Mouse (Mus musculus) liver, embryonic 11.5 days (tissue): Measurements from ENCODE around the gene Vps11. TPM values are rescaled to one million over a fixed set of nuclear protein-coding genes. Genes with fewer than 3 reads are reported as not detected.
"Not testable (repeated sequence)": the region's sequence is repeated elsewhere in the genome, so short reads cannot be mapped to it uniquely, and the experiment has no call there.

Experiments used
- ATAC-seq: fragments of 200-750 bp; cut with Nextera tagmentation; replicated peaks from 2 replicates; pipeline ENCODE4 v1.8.0; 2017; ENCODE audit warnings: moderate number of reproducible peaks, mild to moderate bottlenecking, moderate TSS enrichment, moderate library complexity; ENCODE audit not compliant: low FRiP score
- DNase-seq: peaks from one replicate; pipeline ENCODE4 v3.0.0-alpha.2; 2017; ENCODE audit warnings: low spot score
- H3K27ac ChIP-seq: fragments of 300-500 bp; sonication (generic); 2 replicates; pipeline ENCODE4 v1.5.1; 2014; ENCODE audit warnings: mild to moderate bottlenecking, low read depth, low read length, control low read depth
- H3K27me3 ChIP-seq: fragments of 300-500 bp; sonication (generic); replicated peaks from 2 replicates; pipeline ENCODE4 v1.6.1; 2014; ENCODE audit warnings: low read length, mixed read lengths; ENCODE audit not compliant: control insufficient read depth, insufficient read depth
- H3K36me3 ChIP-seq: fragments of 300-500 bp; sonication (generic); 2 replicates; pipeline ENCODE4 v1.6.1; 2014; ENCODE audit warnings: mild to moderate bottlenecking, low read length, moderate library complexity, mixed read lengths; ENCODE audit not compliant: control insufficient read depth, insufficient read depth
- H3K4me1 ChIP-seq: fragments of 300-500 bp; sonication (generic); replicated peaks from 2 replicates; pipeline ENCODE4 v1.6.1; 2014; ENCODE audit warnings: low read length, mixed read lengths; ENCODE audit not compliant: control insufficient read depth, insufficient read depth
- H3K4me2 ChIP-seq: fragments of 300-500 bp; sonication (generic); 2 replicates; pipeline ENCODE4 v1.6.1; 2014; ENCODE audit warnings: mild to moderate bottlenecking, control low read depth, moderate library complexity
- H3K4me3 ChIP-seq: fragments of 300-500 bp; sonication (generic); 2 replicates; pipeline ENCODE4 v1.5.1; 2014; ENCODE audit warnings: low read depth, low read length, control low read depth
- H3K9ac ChIP-seq: fragments of 300-500 bp; sonication (generic); 2 replicates; pipeline ENCODE4 v1.6.1; 2014; ENCODE audit warnings: low read depth, low read length, control low read depth
- H3K9me3 ChIP-seq: fragments of 300-500 bp; sonication (generic); 2 replicates; pipeline ENCODE4 v1.6.1; 2016; ENCODE audit warnings: low read length, inconsistent platforms, mixed read lengths; ENCODE audit not compliant: control insufficient read depth
- WGBS: fragments of 180-500 bp; shearing (Covaris S2); extraction: QIAGEN DNeasy Blood & Tissue Kit; methylation state at CpG from one replicate; pipeline ENCODE4 v1.1.7; 2014; 5-methylcytosine and 5-hydroxymethylcytosine counted together
- polyA plus RNA-seq: library from polyadenylated mRNA; unstranded; fragments of >200 nt; fragmentation: Nextera tagmentation; extraction: Ambion mirVana; gene quantifications from 2 replicates; pipeline ENCODE4 v1.2.1, GENCODE M21; 2014

Gene Vps11
- polyA plus RNA-seq, 1 experiment from 2014 or later = 25.2 TPM

DNA sequence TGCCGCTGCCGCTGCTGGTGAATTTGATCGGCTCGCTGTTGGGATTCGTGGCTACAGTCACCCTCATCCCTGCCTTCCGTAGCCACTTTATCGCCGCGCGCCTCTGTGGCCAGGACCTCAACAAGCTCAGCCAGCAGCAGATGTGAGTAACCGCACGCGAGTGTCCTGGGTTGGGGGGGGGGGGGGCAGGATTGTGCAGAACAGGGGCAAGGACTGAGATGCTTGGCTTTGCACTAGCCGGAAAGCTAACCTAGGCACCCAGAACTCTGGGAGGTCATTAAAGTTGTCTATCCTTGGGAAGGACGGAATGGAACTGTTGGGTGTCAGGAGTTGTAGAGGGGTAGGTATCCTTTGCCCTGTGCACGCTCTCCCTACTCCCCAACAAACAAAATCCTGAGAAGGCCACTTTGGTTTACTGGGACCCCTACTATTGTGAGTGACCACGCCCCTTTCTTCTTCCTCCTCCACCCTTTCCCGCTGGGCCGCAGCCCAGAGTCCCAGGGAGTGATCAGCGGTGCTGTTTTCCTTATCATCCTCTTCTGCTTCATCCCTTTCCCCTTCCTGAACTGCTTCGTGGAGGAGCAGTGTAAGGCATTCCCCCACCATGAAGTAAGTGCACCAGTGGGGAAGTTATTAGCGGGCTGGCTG, 34.3 kb downstream of the Vps11 start:
- Histone ChIP-seq H3K36me3 (peaks cover 25% of the 10 kb centered on the region), H3K4me3 (peak overlapping the region; percentile 86), H3K27ac (peak overlapping the region; percentile 96), H3K27me3 (no peaks in the 10 kb centered on the region), H3K9ac (peak overlapping the region; percentile 93), H3K4me2 (peak overlapping the region; percentile 68), H3K4me1 (peaks cover 9% of the 10 kb centered on the region), H3K9me3 (no peaks in the 10 kb centered on the region)
- peak; percentile 52 for DNase-seq
- WGBS = under 1% methylated on average over 22 of the region's 22 CpGs
- ATAC-seq = peak; percentile 53

DNA sequence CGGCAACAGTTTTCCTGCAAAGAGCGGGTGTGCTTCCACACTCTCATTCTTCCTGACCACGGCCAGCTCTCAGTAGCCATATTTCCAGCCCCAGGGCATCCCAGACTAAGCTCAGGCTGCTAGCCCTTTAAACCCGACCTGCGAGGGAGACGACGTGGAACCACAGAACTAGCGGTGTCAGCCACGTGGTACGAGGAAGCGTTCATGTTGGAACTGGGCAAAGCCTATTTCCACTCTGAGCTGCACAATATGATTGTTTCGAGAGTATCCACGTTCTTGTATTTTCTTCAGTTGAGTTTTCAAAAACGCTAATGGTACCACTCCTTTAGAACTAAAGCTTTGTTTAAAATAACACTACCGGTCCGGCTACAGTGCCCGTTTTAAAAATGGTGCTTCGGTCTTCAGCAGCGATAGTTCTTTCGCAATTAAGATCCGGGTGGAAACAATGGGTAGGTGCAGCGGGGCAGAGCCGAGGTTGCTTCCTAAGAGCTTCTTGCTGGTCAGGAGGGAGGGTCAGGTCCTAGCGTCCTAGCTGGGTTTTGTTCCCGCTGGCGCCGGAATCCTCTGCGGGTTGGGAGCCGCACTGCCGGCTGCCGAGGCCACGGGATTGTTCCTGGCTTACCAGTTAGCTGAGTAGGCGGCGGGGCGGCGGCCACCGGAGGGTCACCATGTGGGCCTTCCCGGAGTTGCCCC, 35.0 kb downstream of the Vps11 start:
- peaks cover 20% of the 10 kb centered on the region for H3K36me3 ChIP-seq
- peaks cover 9% of the 10 kb centered on the region for H3K4me1 ChIP-seq
- under 1% methylated on average over 38 of the region's 38 CpGs for WGBS
- ATAC-seq (peak; percentile 88), DNase-seq (peak; percentile 84)
- H3K9me3 ChIP-seq = no peaks in the 10 kb centered on the region
- H3K4me3 ChIP-seq = peak overlapping the region; percentile 86
- no peaks in the 10 kb centered on the region for H3K27me3 ChIP-seq
- H3K9ac ChIP-seq = peak overlapping the region; percentile 93
- H3K27ac ChIP-seq = peak overlapping the region; percentile 96
- peak overlapping the region; percentile 68 for H3K4me2 ChIP-seq

DNA sequence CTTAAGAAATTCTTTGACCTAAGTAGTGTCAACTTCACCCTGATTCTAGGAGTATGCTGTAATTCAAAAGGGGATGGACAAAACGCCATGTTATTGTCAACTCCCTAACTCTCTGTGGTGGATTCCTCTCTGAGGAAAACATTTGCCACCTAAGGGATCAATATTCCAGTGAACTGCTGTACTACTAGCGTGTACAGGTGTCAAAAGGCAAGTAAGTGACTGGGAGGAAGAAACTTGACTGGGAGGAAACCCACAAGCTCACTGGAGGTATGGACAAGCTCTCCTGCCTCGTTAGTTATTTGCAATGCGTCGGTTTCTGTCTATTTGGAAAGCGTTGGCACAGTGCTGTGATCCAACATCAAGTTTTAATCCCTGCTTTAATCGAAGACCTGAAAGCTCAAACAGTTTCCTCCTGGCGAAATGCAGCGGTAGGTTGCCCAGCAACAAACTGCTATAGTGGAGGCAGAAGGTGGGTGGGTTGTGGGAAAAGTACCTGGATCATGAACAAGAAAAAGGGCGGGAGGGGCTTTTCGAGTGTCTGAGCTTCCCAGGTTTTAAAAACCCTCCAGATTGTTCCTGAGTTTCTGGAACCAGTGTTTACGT, 35.6 kb downstream of the Vps11 start, which contains the start of gene Dpagt1:
Gene Dpagt1 (plus strand): TSS at position 252 of the 603 bp plus-strand sequence.
- peaks cover 10% of the 10 kb centered on the region for H3K4me1 ChIP-seq
- ATAC-seq (no peak; the same call in 1 of the 2 replicates), DNase-seq (no peak)
- H3K27ac ChIP-seq = peak within 1 kb of the TSS; percentile 96
- peak within 1 kb of the TSS; percentile 93 for H3K9ac ChIP-seq
- 4% methylated on average over 12 of the region's 12 CpGs for WGBS
- peak within 1 kb of the TSS; percentile 86 for H3K4me3 ChIP-seq
- H3K9me3 ChIP-seq = no peaks in the 10 kb centered on the region
- H3K4me2 ChIP-seq = peak within 1 kb of the TSS; percentile 68
- peaks cover 14% of the 10 kb centered on the region for H3K36me3 ChIP-seq
- no peaks in the 10 kb centered on the region for H3K27me3 ChIP-seq

DNA sequence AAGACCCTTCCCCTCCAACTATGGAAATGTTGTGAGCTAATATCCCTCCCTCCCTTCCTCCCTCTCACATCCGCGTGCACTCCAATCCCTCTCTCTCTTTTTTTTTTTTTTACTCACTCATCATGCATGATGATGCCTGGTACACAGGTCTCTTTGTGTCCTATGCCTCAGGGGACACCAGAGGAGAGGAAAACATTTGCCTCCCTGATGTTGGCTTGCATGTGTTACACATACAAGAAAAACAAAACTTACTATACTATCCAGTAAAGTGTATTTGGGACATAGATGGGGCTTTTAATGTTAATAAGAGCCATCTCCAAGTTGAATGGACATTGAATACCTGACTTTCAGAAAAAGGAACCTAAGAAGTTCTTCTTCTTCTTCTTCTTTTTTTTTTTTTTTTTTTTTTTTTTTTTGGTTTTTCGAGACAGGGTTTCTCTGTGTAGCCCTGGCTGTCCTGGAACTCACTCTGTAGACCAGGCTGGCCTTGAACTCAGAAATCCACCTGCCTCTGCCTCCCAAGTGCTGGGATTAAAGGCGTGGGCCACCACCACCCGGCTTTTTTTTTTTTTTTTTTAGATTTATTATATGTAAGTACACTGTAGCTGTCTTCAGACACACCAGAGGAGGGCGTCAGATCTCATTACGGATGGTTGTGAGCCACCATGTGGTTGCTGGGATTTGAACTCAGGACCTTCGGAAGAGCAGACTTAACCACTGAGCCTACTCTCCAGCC, 36.3 kb downstream of the Vps11 start:
- DNase-seq, H3K9me3 ChIP-seq, H3K36me3 ChIP-seq, H3K27me3 ChIP-seq, ATAC-seq: not testable (repeated sequence)
- 69% methylated on average over 6 of the region's 8 CpGs for WGBS
- Histone ChIP-seq H3K4me1 (peaks cover 15% of the 10 kb centered on the region), H3K27ac (peak overlapping the region; percentile 96; the same call in 1 of the 2 replicates), H3K4me3 (peak overlapping the region; percentile 86; the same call in 1 of the 2 replicates), H3K4me2 (peak overlapping the region; percentile 68), H3K9ac (peak overlapping the region; percentile 93; the same call in 1 of the 2 replicates)

DNA sequence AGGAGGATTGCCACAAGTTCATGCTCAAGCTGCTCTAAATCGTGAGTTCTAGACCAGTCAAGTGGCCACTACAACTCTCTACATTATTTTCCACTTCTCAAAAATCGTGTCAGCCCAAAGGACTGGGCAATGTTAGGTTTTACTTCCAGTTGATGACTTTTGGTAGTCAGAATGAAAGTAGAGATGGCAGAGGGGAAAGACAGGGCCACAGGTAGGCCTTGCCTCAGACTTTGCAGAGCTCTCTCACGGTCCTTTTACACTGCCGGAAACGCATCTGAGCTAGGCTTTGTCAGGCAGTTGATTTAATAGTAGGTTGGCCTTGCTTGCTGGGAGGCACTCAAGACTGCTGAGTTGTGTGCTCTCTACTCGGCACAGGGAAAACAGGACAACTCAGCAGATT, 37.3 kb downstream of the Vps11 start:
- Histone ChIP-seq H3K4me3 (no peak overlapping the region), H3K4me2 (no peak overlapping the region), H3K9ac (no peak overlapping the region), H3K4me1 (peaks cover 18% of the 10 kb centered on the region), H3K27me3 (no peaks in the 10 kb centered on the region), H3K9me3 (no peaks in the 10 kb centered on the region), H3K27ac (no peak overlapping the region), H3K36me3 (peaks cover 6% of the 10 kb centered on the region)
- WGBS = 82% methylated on average over 6 of the region's 6 CpGs
- no peak for DNase-seq
- no peak for ATAC-seq

DNA sequence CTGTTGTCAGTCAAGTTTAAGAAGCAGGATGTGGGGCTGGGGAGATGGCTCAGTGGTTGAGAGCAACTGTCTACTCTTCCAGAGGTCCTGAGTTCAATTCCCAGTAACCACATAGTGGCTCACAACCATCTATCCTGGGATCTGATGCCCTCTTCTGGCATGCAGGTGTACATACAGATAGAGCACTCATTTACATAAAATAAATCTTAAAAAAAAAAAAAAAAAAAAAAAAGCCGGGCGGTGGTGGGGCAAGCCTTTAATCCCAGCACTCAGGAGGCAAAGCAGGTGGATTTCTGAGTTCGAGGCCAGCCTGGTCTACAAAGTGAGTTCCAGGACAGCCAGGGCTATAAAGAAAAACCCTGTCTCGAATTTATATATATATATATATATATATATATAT, 37.8 kb downstream of the Vps11 start:
- ATAC-seq, H3K27ac ChIP-seq, H3K9me3 ChIP-seq, H3K4me2 ChIP-seq, H3K27me3 ChIP-seq, H3K36me3 ChIP-seq, H3K4me3 ChIP-seq, H3K9ac ChIP-seq, DNase-seq: not testable (repeated sequence)
- peaks cover 23% of the 10 kb centered on the region for H3K4me1 ChIP-seq
- 76% methylated on average over 4 of the region's 4 CpGs for WGBS

DNA sequence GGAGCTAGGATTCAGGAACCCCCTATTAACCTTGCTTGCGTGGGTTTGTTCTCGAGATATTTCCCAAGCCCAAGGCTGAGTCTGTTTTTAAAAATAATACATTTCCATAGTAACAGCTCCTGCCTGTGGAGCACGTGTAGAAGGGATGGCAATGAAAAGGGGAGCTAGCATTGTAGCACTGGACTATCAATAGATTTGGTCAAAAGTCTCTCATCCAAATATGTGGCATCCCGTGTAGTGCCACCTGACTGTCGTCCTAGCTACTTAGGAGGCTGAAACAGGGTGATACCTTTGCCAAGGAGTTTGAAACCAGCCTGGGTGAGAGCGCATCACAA, 40.7 kb downstream of the Vps11 start:
- no peak for ATAC-seq
- WGBS = 27% methylated on average over 6 of the region's 6 CpGs
- DNase-seq = no peak

More for the DNA sequence above, 40.7 kb downstream of the Vps11 start:
- peaks cover 26% of the 10 kb centered on the region for H3K4me1 ChIP-seq
- peak overlapping the region; percentile 90 for H3K4me3 ChIP-seq
- peak overlapping the region; percentile 97 for H3K4me2 ChIP-seq
- H3K9ac ChIP-seq = peak overlapping the region; percentile 63
- H3K27ac ChIP-seq = peak overlapping the region; percentile 57; the same call in 1 of the 2 replicates
- no peaks in the 10 kb centered on the region for H3K27me3 ChIP-seq
- H3K36me3 ChIP-seq = peaks cover 3% of the 10 kb centered on the region; the same call in 1 of the 2 replicates
- no peaks in the 10 kb centered on the region for H3K9me3 ChIP-seq
